Mouse (Mus musculus) brain, embryonic 14.5 days (tissue): ENCODE measurements around the gene Ms4a4a. TPM values are rescaled to one million over a fixed set of nuclear protein-coding genes. Genes with fewer than 3 reads are reported as not detected.

Experiments used
- DNase-seq: peaks from one replicate; pipeline ENCODE4 v3.0.0-alpha.2; 2011; ENCODE audit warnings: low read depth
- CTCF ChIP-seq: fragments of 200-500 bp; IDR thresholded peaks from 2 replicates; pipeline ENCODE4 v1.5.1; 2012; ENCODE audit warnings: inconsistent platforms, mild to moderate bottlenecking, moderate library complexity, borderline replicate concordance; ENCODE audit not compliant: insufficient read depth, insufficient read length; ENCODE audit errors: extremely low read depth
- POLR2A ChIP-seq: fragments of 200-500 bp; IDR thresholded peaks from 2 replicates; pipeline ENCODE4 v1.6.1; 2012; ENCODE audit warnings: mild to moderate bottlenecking, inconsistent platforms, borderline replicate concordance; ENCODE audit not compliant: poor library complexity, insufficient read depth, insufficient read length, severe bottlenecking; ENCODE audit errors: extremely low read depth
- polyA plus RNA-seq: library from polyadenylated mRNA; depleted of rRNA; stranded (reverse); fragments of >200 nt; gene quantifications from 2 replicates; pipeline ENCODE4 v1.2.3, GENCODE M21; 2012; rRNA removed

The Ms4a4a gene
- 0.25 and 0.38 TPM in 2 replicates for polyA plus RNA-seq

DNA sequence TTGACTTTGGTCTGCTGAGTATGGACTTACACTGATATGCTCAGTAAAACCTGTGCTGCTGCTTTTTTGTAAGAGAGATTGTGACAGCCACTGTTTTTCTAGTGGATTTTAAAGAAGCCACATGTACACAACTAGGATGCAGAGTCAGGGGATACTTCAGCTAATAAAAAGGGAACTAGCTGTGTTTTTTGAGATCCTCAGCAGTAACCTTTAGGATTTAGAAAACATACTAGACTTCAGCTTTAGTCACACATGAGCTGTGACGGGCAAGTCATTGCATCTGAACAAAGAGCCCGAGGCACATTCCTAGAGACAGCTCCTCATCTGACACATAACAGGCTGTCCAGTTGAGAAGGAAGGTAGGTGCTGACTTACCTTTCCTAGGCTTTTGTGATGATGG, at the start of gene Ms4a4a:
Gene Ms4a4a, plus strand, starts transcription at position 251 of the 400 bp plus-strand sequence.
- DNase-seq: no peak

DNA sequence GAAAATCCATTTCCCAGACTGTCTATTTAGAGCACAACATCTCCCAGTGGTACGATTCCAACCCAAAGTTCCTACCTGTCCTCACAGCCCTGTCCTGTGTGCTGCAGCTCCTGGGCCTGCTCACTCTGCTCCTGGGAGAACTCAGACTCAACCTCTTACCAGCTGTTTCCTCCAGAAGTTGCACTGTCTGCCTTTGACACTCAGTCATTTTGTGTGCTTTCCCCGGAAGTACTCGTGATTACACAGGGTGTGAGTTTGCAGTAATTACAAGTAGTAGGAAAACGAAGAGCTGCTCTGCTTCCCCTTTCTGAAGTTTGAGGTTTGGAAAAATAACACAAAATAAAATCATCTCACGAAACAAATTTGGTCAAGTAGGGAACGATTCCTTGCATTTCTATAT, 39.4 kb upstream of the Ms4a4a start, which contains the start of gene Ms4a7:
Gene Ms4a7, minus strand, starts transcription at position 215 of the 400 bp plus-strand sequence.
- DNase-seq: no peak
- TF ChIP-seq CTCF (no peak), POLR2A (no peak)

More for the DNA sequence above, at the start of gene Ms4a4a:
- TF ChIP-seq CTCF (no peak), POLR2A (no peak)

GRCm38 (mm10) chr19:11343147-11343546, 32.2 kb upstream of the Ms4a4a start:
- TF ChIP-seq POLR2A (no peak), CTCF (no peak)

GRCm38 (mm10) chr19:11343992-11344391, 31.3 kb upstream of the Ms4a4a start:
- DNase-seq: no peak

More at GRCm38 (mm10) chr19:11343147-11343546, 32.2 kb upstream of the Ms4a4a start:
- DNase-seq: no peak

DNA sequence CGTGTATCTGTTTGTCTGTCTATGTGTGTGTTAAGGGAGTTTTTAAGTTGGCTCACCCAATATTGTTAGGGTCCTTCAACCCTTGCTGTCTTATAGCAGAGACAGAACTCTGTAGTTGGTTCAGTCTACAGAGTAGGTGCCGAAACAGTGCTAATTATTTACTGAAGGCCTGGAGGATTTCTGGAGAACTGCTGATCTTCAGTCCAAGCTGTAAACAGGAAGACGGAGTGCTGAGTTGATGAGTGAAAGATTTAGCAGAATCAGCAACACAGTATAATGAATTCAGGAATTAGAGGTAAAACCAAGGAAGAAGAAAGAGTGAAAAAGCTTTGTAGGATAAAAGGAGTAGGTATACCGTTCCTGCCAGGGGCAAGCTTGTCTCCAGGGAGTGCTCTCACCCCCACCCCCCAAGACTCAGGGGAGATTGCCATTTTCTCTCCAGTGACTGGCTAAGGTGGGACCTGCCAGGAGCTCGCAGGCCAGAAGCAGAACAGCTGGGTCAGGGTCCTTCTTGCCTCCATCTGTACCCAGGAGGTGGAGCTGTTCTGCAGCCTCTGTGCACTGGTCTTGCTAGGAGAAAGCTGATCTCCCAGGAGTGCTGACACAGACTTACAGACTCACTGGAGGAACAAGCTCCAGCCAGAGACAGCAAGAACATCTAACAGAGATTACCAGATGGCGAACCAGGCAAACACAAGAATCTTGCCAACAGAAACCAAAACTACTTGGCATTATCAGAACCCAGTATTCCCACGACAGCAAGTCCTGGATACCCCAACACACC, 25.4 kb upstream of the Ms4a4a start:
- peak; percentile 12 for DNase-seq
- TF ChIP-seq CTCF (no peak), POLR2A (no peak)

More at GRCm38 (mm10) chr19:11343992-11344391, 31.3 kb upstream of the Ms4a4a start:
- TF ChIP-seq CTCF: no peak
- no peak for TF ChIP-seq POLR2A

GRCm38 (mm10) chr19:11351878-11352277, 23.4 kb upstream of the Ms4a4a start:
- TF ChIP-seq CTCF: 0 out of 2 replicates have a peak, but pooled peaks have one; percentile 3
- TF ChIP-seq POLR2A: no peak
- DNase-seq: no peak

- no peak for DNase-seq
- TF ChIP-seq POLR2A (no peak), CTCF (no peak)
These were observed 19.6 kb upstream of the Ms4a4a start for GRCm38 (mm10) chr19:11355730-11356129.

- no peak for DNase-seq
- TF ChIP-seq POLR2A: no peak
These were observed 15.2 kb upstream of the Ms4a4a start for GRCm38 (mm10) chr19:11360106-11360505.

DNA sequence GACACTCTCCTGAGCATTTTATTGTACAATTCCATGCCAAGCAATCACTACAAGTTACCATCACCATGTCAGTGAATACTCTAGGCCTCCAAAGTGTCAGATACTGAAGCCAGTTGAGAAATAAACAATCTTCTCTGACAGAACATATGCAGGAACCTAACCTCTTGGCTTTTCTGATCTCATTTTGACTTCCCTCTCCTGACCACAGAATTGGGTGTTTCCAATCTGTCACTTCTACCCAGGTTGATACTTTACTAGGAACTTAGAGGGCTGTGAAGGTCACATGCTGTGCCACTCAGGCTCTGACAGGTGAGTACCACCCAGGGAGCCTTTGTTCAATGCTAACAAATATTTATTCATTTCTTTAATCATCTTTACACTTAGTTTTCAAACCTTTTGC, 13.3 kb upstream of the Ms4a4a start:
- TF ChIP-seq POLR2A (no peak), CTCF (no peak)
- no peak for DNase-seq

DNA sequence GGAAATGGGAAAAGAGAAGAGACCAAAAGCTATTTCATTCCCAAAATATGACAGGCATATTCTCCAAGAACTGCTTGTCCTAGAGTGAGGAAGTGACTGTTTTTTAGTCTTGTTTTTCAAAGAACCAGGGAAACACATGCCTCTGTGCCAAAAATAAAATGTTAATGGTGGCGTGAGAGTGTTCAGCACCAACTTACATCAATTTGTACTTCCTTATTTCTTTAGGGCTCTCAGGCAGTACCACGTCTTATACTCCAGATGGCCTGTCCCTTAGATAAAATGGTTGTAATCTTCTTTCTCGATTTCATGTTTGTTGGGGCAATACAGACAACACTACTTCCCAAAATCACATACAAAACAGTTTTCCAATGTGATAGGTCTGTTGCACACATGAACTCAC, 7.0 kb upstream of the Ms4a4a start:
- no peak for TF ChIP-seq POLR2A
- no peak for TF ChIP-seq CTCF

GRCm38 (mm10) chr19:11371181-11371580, 4.1 kb upstream of the Ms4a4a start:
- DNase-seq: no peak
- TF ChIP-seq POLR2A (no peak), CTCF (no peak)

More for the DNA sequence above, 7.0 kb upstream of the Ms4a4a start:
- DNase-seq: no peak

DNA sequence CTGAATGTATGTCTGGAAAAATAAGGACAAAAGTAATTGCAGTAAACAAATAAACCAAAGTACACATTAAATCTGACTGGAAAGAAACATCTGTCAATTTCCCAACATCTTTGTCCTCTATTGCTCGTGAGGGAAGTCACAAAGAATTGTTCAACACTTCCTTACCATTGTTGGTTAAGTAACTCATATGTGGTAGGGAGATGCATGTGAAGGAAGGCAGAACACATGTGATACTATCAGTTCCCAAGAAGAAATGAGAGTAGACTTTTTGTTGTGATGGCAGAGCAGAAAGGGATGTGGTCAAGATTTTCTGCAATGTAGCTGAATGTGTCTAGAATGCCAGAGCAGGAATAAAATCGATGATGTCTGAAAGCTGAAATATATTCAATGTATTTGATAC, 1.1 kb downstream of the Ms4a4a start:
- no peak for DNase-seq
- no peak for TF ChIP-seq POLR2A
- no peak for TF ChIP-seq CTCF
